Mouse (Mus musculus): ENCODE results near the gene Trim42. TPM values are rescaled to one million over a fixed set of nuclear protein-coding genes. Genes with fewer than 3 reads are reported as not detected.

Gene Trim42
- polyA plus RNA-seq, 1 experiment from 2014 or later: not detected

- Histone ChIP-seq H3K27me3 (ENCODE audit: control insufficient read depth, insufficient read depth, low read length) (no peaks in the 10 kb centered on the region), H3K9ac (ENCODE audit: low read length) (no peak overlapping the region), H3K4me2 (no peak overlapping the region), H3K9me3 (ENCODE audit: control insufficient read depth, low read length) (no peaks in the 10 kb centered on the region), H3K4me3 (ENCODE audit: low read depth, low read length) (no peak overlapping the region), H3K36me3 (ENCODE audit: control insufficient read depth, insufficient read depth, low read length) (no peaks in the 10 kb centered on the region), H3K4me1 (ENCODE audit: control insufficient read depth, insufficient read depth, low read length) (no peaks in the 10 kb centered on the region), H3K27ac (ENCODE audit: low read depth, low read length) (no peak overlapping the region)
- ATAC-seq (ENCODE audit: low FRiP score) (no peak), DNase-seq (ENCODE audit: low spot score, missing footprints) (no peak)
- WGBS: 84% methylated on average over 7 of the region's 7 CpGs
Observed at GRCm38 (mm10) chr9:97311614-97312013, 58.1 kb downstream of the Trim42 start.

- Histone ChIP-seq H3K4me3 (ENCODE audit: low read depth, low read length) (no peak overlapping the region), H3K9me3 (ENCODE audit: control insufficient read depth, low read length) (no peaks in the 10 kb centered on the region), H3K27me3 (ENCODE audit: control insufficient read depth, insufficient read depth, low read length) (no peaks in the 10 kb centered on the region), H3K36me3 (ENCODE audit: control insufficient read depth, insufficient read depth, low read length) (no peaks in the 10 kb centered on the region), H3K27ac (ENCODE audit: low read depth, low read length) (no peak overlapping the region), H3K4me1 (ENCODE audit: control insufficient read depth, insufficient read depth, low read length) (no peaks in the 10 kb centered on the region), H3K4me2 (no peak overlapping the region), H3K9ac (ENCODE audit: low read length) (no peak overlapping the region)
- DNase-seq (ENCODE audit: low spot score, missing footprints) (no peak), ATAC-seq (ENCODE audit: low FRiP score) (no peak)
- WGBS: 91% methylated on average over 7 of the region's 7 CpGs
Observed at GRCm38 (mm10) chr9:97309509-97310053, 60.2 kb downstream of the Trim42 start.

- no peaks in the 10 kb centered on the region for H3K4me1 ChIP-seq (ENCODE audit: control insufficient read depth, insufficient read depth, low read length)
- H3K36me3 ChIP-seq (ENCODE audit: control insufficient read depth, insufficient read depth, low read length): no peaks in the 10 kb centered on the region
- H3K27me3 ChIP-seq (ENCODE audit: control insufficient read depth, insufficient read depth, low read length): no peaks in the 10 kb centered on the region
- no peak overlapping the region for H3K9ac ChIP-seq (ENCODE audit: low read length)
- no peak overlapping the region for H3K4me3 ChIP-seq (ENCODE audit: low read depth, low read length)
- no peaks in the 10 kb centered on the region for H3K9me3 ChIP-seq (ENCODE audit: control insufficient read depth, low read length)
- 60% methylated on average over 6 of the region's 6 CpGs for WGBS
- no peak overlapping the region for H3K4me2 ChIP-seq
- DNase-seq (ENCODE audit: low spot score, missing footprints): no peak
- ATAC-seq (ENCODE audit: low FRiP score): no peak
- no peak overlapping the region for H3K27ac ChIP-seq (ENCODE audit: low read depth, low read length)
Observed at GRCm38 (mm10) chr9:97307705-97308485, 61.9 kb downstream of the Trim42 start.

Data from midbrain, embryonic 11.5 days (tissue).